8 mouse cellular contexts compared by ENCODE assay signal in genomic region chr1:177441492-177442195, GRCm38 (mm10). TPM values are rescaled to one million over a fixed set of nuclear protein-coding genes. Genes with fewer than 3 reads are reported as not detected.
A peak's percentile ranks its signal among the peaks of the same experiment; 100 is the strongest.
DNase-seq lines count a peak whose midpoint lies in the region; ATAC-seq lines count a peak whose summit lies in the region.

No protein-coding gene starts in this region.

- H3K27ac ChIP-seq in intestine, embryonic 14.5 days (ENCODE audit: low read depth): peak overlapping the region; percentile 93

- peak; percentile 99 for ATAC-seq in intestine, embryonic 14.5 days (replicated peaks; ENCODE audit: low FRiP score, low TSS enrichment, low read depth)

- no peaks in the 10 kb centered on the region for H3K27me3 ChIP-seq in intestine, embryonic 14.5 days (replicated peaks; ENCODE audit: control insufficient read depth, insufficient read depth, low read length)

- DNase-seq in adrenal gland, adult (ENCODE audit: inconsistent age in 2 of 2, low spot score in 1 of 2): peak; percentile 99
- peak; percentile 97 for DNase-seq in embryo, embryonic 10.5 days (ENCODE audit: low spot score)
- peak; percentile 99 for DNase-seq in gastrocnemius, postnatal 14 days
- DNase-seq in intestine, embryonic 14.5 days (ENCODE audit: low spot score): peak; percentile 96
- DNase-seq in left cerebral cortex, postnatal 14 days (ENCODE audit: low spot score in 2 of 2): peak; percentile 96 to 97
- DNase-seq in mesoderm, embryonic 11.5 days (ENCODE audit: low read depth, low spot score): peak; percentile 97
- peak; percentile 95 to 96 for DNase-seq in right cerebral cortex, postnatal 36 days (ENCODE audit: low spot score in 2 of 2)
- peak; percentile 97 for DNase-seq in yolk sac, embryonic 10.5 days (ENCODE audit: low spot score)

- H3K36me3 ChIP-seq in intestine, embryonic 14.5 days (ENCODE audit: control insufficient read depth, insufficient read depth, low read length): no peaks in the 10 kb centered on the region

- peak overlapping the region; percentile 71 for H3K4me3 ChIP-seq in intestine, embryonic 14.5 days (ENCODE audit: low read depth, low read length)

- intact Hi-C loops in gastrocnemius, postnatal 14 days (cut with DNase I; ENCODE audit: low total_unique reads): loop anchor here (10.0 kb wide), 1 partner anchor 243 kb away; no protein-coding TSS in a partner anchor
- intact Hi-C loops in left cerebral cortex, postnatal 14 days (cut with DNase I): loop anchor here (5.0 to 10.0 kb wide), 5 partner anchors 131 to 564 kb away; partner anchors contain the start of gene Akt3

- H3K4me1 ChIP-seq in intestine, embryonic 14.5 days (replicated peaks; ENCODE audit: control insufficient read depth, insufficient read depth, low read length): peaks cover 13% of the 10 kb centered on the region

- WGBS in intestine, embryonic 14.5 days: under 1% methylated on average over 81 of the region's 87 CpGs

- H3K4me2 ChIP-seq in intestine, embryonic 14.5 days (ENCODE audit: low read length): peak overlapping the region; percentile 67

- peak overlapping the region; percentile 60 for H3K9ac ChIP-seq in intestine, embryonic 14.5 days (ENCODE audit: low read length)

- no peaks in the 10 kb centered on the region for H3K9me3 ChIP-seq in intestine, embryonic 14.5 days (ENCODE audit: control insufficient read depth, low read length)

RNA-seq across cellular contexts. Expression of gene Zbtb18, which starts 0.5 kb away (rescaled TPM):
- total RNA-seq in gastrocnemius, postnatal 14 days (2021): 10 to 100 TPM; 55.8 to 72.3 TPM
- polyA plus RNA-seq in intestine, embryonic 14.5 days (2014; fragmentation: Nextera tagmentation; extraction: Ambion mirVana): 2.9 and 4.7 TPM in 2 replicates
- total RNA-seq in left cerebral cortex, postnatal 14 days (2021): 100 to 1,000 TPM; 397 to 428 TPM

Comparison
In these comparisons a context has a peak if more than half of its experiments do, and no peak if none do; other contexts are left out.
1. Peak in every context shown above with its lines: DNase-seq, ATAC-seq, H3K4me3 ChIP-seq and H3K27ac ChIP-seq.
2. RNA of gene Zbtb18, which starts 0.5 kb away (total RNA-seq): 397 to 428 TPM in left cerebral cortex, postnatal 14 days; 55.8 to 72.3 TPM in gastrocnemius, postnatal 14 days; every median in the first group is over 4 times any median in the second.